Mouse (Mus musculus) ES-Bruce4 (cell line): ENCODE measurements around the gene Slit3.

ENCODE experiments used
- CTCF ChIP-seq: IDR thresholded peaks from one replicate; pipeline ENCODE4 v1.8.1; 2011; ENCODE audit warnings: low read depth, low read length
- EP300 ChIP-seq: IDR thresholded peaks from 2 replicates; pipeline ENCODE4 v1.6.1; 2011; ENCODE audit warnings: low read depth, low read length; ENCODE audit not compliant: insufficient read depth
- POLR2A ChIP-seq: IDR thresholded peaks from one replicate; pipeline ENCODE4 v1.8.1; 2011; ENCODE audit warnings: low read length; ENCODE audit not compliant: insufficient read depth

DNA sequence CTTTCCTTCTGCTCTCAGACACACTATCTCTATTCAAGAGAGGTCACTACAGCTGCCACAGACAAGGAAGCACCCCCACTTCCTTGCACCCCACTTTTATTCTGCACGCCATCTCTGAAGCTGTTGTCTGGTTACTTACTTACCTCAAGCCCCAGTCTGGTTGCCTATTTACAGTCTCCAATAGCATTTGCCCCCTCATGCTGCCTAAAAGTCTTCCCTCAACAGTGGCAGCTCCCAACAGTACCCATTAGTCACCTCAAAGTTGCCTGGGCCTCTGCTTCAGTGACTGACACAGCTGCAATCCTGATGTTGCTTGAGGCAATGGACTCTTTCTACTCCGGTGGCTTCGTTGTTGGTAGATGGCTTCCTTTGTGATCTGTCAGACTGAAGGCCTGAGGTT is 42.4 kb downstream of the Slit3 start:
- no peak for TF ChIP-seq CTCF
- no peak for TF ChIP-seq POLR2A
- TF ChIP-seq EP300 = no peak
